Mouse (Mus musculus) granulocyte monocyte progenitor cell, adult 5-6 weeks (primary cell): ENCODE data around the gene Gm49333. TPM values are rescaled to one million over a fixed set of nuclear protein-coding genes. Genes with fewer than 3 reads are reported as not detected.
A peak's percentile ranks its signal among the peaks of the same experiment; 100 is the strongest.
"Not testable (repeated sequence)": the region's sequence is repeated elsewhere in the genome, so short reads cannot be mapped to it uniquely, and the experiment has no call there.

Source experiments
- ATAC-seq: replicated peaks from 2 replicates; pipeline ENCODE4 v1.8.0; 2016; ENCODE audit warnings: mild to moderate bottlenecking, moderate TSS enrichment, inconsistent platforms; ENCODE audit not compliant: poor library complexity, severe bottlenecking
- total RNA-seq, 2 experiments: library from RNA; stranded (forward) in 1 of 2; stranded (reverse) in 1 of 2; fragments of 200-712, 200-1000 nt in 1 of 2; fragments of >200 nt in 1 of 2; fragmentation: Nextera tagmentation in 1 of 2; gene quantifications; 2 replicates each; pipeline ENCODE4 v1.2.3; 2014 to 2017

Gm49333 gene
- total RNA-seq, 2 experiments from 2014 or later = not detected

GRCm38 (mm10) chr16:20621991-20622685 is 10.7 kb downstream of the Gm49333 start:
- ATAC-seq = peak; percentile 80

- ATAC-seq = no peak
Measured at GRCm38 (mm10) chr16:20623211-20623610, 11.8 kb downstream of the Gm49333 start.

- no peak for ATAC-seq
Measured at GRCm38 (mm10) chr16:20628871-20629391, 17.5 kb downstream of the Gm49333 start.

- peak; percentile 56 for ATAC-seq
Measured at GRCm38 (mm10) chr16:20629731-20630634, 18.6 kb downstream of the Gm49333 start, which contains the start of gene Ece2. Gene Ece2 (plus strand): TSS chr16:20629828.

- ATAC-seq = no peak
Measured at GRCm38 (mm10) chr16:20637410-20637809, 26.0 kb downstream of the Gm49333 start.

GRCm38 (mm10) chr16:20638367-20638766 is 27.0 kb downstream of the Gm49333 start:
- ATAC-seq = no peak

- peak; percentile 71 for ATAC-seq
Measured at GRCm38 (mm10) chr16:20642161-20642560, 30.8 kb downstream of the Gm49333 start.

- no peak for ATAC-seq
Measured at GRCm38 (mm10) chr16:20643911-20644310, 32.5 kb downstream of the Gm49333 start.

- ATAC-seq = peak; percentile 99
Measured at GRCm38 (mm10) chr16:20651076-20651946, 39.9 kb downstream of the Gm49333 start, which contains the start of gene Psmd2. Gene Psmd2 (plus strand): TSS chr16:20651652.

- ATAC-seq = no peak; the same call in 1 of the 2 replicates
Measured at GRCm38 (mm10) chr16:20651947-20652310, 40.5 kb downstream of the Gm49333 start.

- no peak for ATAC-seq
Measured at GRCm38 (mm10) chr16:20653315-20653714, 41.9 kb downstream of the Gm49333 start.

- no peak for ATAC-seq
Measured at GRCm38 (mm10) chr16:20657661-20658060, 46.3 kb downstream of the Gm49333 start.

- ATAC-seq = not testable (repeated sequence)
Measured at GRCm38 (mm10) chr16:20668013-20668412, 56.6 kb downstream of the Gm49333 start, which contains the start of gene Eif4g1. Gene Eif4g1 (plus strand): TSS chr16:20668313.

GRCm38 (mm10) chr16:20670291-20670690 is 58.9 kb downstream of the Gm49333 start:
- ATAC-seq = no peak

GRCm38 (mm10) chr16:20671886-20672285 is 60.5 kb downstream of the Gm49333 start:
- ATAC-seq = no peak

GRCm38 (mm10) chr16:20672500-20672902 is 61.1 kb downstream of the Gm49333 start:
- peak; percentile 80 for ATAC-seq

GRCm38 (mm10) chr16:20672965-20673705 is 61.7 kb downstream of the Gm49333 start:
- peak; percentile 45 for ATAC-seq

GRCm38 (mm10) chr16:20673706-20674303 is 62.4 kb downstream of the Gm49333 start:
- peak; percentile 33 for ATAC-seq

GRCm38 (mm10) chr16:20675213-20675612 is 63.8 kb downstream of the Gm49333 start:
- ATAC-seq = no peak
